Mouse (Mus musculus): ENCODE measurements around the gene Dntt.
A peak's percentile ranks its signal among the peaks of the same experiment; 100 is the strongest.

Gene Dntt

DNA sequence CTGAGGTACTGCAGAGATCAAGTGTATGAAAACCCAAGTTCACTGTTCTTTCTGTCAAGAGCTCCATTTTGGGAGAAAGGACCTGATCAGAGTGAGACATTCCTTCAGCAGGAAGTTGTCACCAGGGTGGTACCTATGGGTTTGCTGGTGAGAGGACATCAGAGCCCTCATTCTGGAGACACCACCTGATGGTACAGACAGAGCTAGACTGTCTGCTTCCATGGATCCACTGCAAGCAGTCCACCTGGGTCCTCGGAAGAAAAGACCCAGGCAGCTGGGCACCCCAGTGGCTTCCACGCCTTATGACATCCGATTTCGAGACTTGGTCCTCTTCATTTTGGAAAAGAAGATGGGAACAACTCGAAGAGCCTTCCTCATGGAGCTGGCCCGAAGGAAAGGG, at the start of gene Dntt:
TSS of gene Dntt (plus strand) at position 57 of the 400 bp plus-strand sequence.
- no peak for DNase-seq

DNA sequence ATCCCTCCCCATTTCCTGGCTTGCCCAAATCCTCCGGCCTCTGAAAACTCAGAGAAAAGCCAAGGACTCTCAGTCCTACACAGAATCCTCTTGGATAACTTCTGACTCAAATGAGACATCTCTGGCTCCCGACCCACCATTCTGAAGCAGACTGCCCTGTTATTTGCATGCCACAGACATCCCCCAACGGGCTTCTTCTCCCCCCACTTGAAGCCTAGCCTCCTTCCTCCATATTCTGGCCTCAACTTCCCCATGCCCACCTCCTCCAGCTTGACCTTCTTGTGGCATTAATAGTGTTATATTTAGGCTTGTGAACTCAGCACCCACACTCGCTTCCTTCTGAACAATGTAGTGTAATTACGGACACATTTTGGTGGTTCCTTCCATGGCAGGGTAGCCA, 48.4 kb upstream of the Dntt start:
- DNase-seq, result no peak

DNA sequence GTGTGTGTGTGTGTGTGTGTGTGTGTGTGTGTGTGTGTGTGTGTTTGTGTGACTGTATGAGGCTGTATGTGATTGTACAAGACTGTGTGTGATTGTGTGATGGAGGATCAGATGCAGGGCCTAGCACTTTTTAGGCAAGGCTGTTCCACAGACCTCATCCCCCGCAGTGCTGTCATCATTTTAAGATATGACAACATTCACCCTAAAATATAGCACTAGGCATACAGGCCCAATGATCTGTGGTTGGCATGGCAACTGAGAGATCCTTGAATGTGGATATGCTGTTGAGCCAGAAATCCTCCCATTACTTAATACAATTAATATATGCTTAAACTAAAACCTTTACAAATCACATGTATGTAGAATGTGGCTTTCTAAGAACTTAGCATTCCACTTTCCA, 44.5 kb upstream of the Dntt start:
- no peak for DNase-seq

DNA sequence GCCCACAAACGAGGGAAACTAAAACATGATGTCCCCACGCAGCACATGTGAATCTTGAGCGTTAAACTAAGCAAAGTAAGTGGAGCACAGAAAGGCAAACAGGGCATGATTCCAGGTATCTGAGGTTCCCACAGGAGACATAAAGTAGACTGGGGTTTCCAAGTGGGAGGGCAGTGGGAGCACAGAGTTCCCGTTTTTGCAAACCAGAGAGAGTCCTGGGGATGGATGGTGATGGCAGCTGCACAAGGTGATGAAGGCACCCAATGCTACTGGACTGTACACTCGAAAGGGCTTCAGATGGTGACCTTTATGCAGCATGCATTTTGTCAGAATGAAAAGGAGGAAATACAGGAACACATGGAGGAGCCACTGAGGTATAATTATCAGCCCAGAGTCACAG, 40.2 kb upstream of the Dntt start:
- DNase-seq, result no peak

DNA sequence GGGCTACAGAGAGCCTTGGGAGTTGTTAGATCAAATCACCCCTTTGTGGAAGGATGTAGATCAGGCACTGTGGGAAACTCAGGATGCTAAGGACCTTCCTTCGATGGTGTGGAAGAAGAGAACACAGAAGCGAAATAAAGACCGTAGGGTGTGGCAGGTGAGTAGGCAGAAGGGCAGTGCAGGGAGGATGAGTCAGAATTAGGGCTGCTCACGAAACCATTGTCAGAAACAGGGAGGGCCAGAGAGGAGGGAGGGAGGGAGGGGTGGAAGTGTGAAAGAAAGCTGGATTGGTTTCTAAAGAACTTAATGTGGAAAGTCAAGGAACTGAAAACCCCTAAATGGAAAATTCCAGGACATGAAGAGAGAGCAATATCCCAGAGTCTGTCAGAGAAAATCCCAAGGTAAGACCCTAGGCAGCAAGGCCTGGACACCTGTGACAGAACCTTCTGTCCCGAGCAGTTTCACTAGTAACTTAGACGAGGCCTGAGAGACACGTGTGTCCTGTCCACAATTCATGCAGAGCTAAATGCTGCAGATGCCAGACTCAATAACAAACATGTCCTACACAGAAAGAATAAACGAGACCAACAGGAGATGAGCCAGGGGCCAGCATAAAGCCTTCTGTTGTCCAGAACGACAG, 39.0 kb upstream of the Dntt start:
- no peak for DNase-seq

DNA sequence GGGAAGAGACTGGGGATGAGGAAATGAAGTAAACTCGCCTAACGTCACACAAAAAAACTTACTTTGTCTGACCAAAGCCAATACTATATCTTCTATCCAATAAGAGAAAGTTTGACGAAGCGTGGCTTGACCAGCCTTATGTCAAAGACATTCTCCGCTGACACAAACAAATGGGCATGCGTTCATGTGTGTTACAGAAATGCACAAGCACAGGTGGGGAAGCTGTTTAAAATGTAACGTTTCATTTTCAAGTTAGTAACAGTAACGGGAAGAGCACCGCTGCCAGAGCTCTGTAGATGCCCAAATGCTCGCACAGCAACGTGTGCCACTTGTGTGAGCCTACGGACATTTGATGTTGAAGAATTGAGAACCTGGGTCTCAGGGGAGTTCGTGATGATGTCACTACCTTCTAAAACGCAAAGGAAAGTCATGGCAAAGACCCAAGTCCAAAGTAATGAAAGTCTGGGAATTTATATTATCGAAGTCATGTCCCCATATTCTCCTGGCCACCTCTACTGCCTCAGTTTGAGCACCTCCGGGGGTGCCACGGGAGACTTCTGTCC, 38.2 kb upstream of the Dntt start:
- no peak for DNase-seq

DNA sequence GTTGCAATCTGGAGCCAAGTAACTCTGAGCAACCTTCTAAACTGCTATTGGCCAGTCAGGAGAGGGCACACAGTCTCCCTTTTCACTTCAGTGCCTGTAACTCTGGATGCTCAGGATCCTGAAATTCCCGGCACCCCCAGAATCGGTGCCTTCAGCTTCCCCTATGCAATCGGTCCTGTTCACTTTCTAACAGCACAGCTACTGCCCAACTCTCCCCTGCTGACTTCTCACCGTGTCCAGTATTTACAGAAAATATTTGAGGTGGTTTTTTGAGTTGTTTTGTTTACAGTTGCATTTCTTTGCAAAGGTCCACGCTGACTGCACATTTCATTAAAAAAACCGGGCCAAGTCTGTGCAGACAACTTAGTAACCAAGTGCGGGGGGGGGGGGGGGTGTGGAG, 37.4 kb upstream of the Dntt start:
- DNase-seq, result no peak

DNA sequence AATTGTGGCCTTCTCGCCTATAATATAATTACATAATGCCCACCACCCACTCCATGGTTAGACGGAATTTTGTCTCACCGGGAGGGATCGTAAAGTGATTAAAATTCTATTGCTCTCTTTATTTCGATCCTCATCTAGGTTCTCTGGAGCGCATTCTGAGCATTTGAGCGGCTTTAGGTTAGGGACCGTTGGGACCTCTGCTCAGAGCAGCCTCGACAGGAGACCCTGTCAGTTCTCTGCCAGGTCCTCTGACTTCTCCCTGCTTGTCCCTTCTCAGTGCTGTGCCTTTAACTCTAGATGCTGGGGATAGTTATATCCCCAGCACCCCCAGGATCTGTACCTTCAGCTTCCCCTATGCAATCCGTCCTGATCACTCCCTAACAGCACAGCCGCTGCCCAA, 37.0 kb upstream of the Dntt start:
- no peak for DNase-seq

DNA sequence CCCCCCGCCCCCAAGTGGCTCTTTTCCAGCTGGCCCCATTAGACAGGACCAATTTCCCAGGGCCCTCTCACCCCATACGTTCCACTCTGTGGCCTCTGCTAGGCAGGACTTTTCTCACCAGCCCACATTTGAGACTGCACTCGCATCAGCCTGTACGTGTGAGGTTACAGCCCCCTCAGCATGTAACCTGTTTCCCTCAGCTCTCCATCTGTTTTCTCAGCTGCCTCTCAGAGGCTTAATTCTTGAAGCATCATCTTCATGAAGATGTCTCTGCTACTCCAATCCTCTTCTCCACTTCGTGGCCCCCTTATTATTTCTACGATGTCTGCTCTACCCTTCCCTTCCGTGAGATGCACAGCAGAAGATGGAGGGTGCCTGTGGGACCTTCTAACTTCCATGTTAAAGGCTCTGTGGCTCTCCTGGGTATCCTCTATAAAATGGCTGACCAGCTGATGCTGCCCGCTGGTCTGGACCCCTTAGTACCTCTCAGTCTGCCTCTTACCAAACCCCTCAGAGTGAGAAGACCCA, 36.5 kb upstream of the Dntt start:
- no peak for DNase-seq

DNA sequence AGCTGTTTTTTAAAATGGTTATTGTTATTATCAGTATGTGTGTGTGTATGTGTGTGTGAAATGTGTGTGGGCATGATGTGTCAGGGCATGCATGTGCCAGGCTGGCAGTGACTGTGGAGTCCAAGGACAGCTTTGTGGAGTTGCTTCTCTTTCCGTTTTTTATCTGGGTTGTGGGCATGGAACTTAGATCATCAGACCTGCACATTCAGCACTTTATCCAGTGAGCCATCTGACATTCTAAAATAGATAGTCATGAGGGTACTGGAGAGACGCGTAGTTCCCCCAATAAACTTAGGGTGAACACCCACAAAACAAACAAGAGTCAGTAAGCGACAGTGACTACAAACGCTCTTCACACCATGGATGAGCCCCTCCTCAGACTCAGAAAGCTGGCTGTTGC, 35.7 kb upstream of the Dntt start:
- no peak for DNase-seq

DNA sequence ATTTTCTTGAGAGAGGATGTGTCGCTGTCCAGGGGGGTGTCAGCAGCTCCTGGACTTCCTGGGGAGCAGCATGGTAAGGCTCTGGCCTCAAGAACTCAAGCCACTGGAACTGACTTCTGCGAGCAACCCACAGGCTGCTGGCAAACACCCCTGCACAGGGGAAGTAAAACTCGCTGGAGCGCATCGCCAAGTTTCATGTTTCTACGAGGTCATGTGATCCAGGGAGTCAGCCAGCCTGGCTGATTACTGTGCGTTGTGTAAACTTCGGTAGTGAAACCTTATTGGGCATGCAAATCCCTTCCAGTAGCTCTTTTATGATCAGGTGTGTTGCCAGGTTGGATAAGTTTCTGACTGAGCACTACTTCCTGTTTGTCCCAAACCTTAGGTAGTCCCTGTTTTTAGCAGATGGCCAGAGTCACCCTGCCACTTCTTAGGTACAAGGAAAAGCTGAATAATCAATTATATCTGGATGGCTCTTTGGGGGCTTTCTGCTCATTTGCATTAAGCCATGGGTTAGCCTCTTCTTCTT, 35.0 kb upstream of the Dntt start, which contains the start of gene Blnk:
TSS of gene Blnk (minus strand) at position 479 of the 529 bp plus-strand sequence.
- peak; percentile 84 for DNase-seq

DNA sequence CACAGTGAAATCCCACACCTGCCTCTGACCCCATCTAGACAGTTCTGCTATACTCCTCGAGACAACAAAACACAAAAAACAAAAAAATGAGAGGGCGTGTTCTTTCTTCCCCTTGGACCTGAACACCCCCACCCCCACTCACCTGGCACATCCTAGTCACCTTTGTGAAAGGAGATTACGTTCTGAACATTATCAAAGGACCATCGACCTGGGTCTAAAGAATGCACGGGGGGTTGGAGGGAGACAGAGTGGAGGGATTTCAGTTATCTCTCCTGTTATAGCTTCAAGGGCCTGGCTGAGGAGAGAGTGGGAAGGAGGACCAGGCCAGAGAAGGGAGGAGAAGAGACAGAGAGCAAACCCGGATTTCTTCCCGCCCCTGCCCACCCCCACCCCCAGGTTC, 34.2 kb upstream of the Dntt start:
- no peak for DNase-seq

DNA sequence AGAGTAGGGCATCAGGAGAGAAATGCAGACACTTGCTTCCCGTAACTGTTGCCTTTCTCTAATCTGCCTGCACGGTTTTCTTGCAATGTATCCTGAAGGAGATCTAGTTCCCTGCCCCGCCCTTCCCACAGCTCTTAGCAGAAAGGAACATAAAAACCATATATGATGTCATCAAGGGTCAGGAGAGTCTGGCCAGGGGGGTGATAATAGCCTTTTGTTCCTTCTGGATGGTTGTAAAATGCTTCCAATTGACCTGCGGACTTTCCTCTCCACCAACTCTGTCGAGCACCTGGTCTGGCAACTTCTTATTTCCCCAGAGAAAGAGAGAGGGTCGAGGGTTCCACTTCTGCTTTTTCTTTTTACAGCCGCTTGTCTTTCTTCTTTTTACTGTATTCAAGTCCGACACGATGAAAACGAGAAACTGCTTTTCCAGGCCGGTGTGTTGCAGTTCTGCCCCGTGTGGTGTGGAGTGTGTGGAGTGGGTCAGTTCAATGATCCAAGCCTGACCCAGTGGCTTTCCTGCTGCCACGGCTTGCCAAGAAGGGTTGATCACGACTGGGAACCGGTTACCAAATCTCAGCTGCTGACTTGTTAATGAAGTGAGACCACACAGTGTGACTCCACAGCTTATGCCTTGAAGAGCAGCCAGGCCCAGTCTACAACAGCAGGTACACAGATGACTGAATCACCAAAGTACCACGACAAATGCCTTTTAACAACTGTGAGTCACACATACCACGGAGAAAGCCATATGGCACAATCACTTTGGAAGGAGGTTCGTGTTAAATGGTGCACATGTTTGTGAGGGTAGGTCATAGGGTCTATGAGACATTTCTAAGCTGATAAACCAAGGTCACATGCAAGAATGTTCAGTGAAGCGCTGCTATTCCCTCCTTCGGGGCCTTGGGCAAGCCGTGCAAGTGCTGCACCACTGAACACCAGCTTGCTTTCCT, 33.4 kb upstream of the Dntt start:
- peak; percentile 29 for DNase-seq

DNA sequence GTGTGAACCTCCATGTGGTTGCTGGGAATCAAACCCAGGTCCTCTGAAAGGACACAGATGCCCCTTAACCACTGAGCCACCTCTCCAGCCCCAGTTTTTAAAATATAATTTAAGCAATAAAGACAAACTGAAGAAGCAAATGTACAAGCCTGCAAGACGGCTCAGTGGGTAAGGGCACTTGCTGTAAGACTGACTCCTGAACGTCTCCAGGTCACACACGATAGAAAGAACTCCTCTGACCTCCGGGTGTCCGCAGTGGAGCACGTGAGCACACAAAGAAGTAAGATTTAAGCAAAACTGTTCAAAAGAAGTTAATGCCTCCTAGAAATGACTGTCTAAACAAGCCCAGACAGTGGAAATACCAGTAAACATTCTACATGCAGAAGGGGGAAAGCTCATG, 32.4 kb upstream of the Dntt start:
- DNase-seq, result no peak

DNA sequence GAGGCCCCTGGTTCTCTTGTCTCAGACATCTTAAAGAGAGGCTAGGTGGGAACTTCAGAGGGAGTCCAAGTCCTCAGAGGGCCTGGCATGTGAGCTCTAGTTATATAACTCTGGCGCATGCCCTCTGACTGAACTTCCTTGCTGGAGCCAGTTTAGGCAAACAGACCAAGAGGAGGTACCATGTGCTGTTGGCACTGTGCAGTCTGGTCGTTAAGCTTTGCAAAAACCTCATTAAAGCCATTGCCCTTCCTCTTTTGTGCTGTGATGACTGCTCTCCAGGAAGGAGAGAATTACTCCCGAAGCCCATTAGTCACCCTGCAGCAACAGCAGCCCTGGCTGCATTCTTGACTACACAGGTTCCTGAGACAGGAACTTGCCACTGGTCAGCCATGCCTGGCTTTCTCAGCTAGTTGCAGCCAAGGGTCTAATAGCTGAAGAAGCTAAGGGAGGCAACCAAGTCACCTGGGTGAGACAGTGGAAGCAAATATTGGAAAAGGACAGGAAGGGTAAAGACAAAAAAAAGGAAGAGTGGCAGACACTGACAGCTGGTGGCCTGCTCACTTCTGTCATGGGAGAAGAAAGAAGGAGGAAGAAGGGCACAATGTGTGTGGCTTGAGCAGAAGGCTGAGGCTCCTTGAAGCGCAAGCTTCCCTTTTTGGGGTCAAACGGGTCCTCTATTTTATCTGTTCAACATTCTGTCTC, 30.5 kb upstream of the Dntt start:
- peak; percentile 49 for DNase-seq

DNA sequence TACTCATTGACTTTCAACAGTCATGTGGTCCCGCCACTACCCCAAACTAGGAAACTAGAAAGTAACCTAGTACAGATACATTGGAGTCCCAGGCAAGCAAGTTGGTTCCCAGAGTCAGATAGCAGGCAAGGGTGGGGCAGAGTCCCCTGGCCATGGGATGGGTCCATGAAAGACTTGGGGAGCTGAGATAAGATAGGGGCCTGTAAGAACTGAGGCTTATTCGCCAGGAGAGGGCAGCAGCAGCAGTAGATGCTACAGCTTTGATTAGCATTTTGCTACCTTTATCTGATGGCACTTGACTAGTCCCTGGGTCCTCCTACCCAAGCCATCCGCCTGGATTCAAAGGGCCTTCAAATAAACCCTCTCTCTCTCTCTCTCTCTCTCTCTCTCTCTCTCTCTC, 29.5 kb upstream of the Dntt start:
- DNase-seq, result no peak

DNA sequence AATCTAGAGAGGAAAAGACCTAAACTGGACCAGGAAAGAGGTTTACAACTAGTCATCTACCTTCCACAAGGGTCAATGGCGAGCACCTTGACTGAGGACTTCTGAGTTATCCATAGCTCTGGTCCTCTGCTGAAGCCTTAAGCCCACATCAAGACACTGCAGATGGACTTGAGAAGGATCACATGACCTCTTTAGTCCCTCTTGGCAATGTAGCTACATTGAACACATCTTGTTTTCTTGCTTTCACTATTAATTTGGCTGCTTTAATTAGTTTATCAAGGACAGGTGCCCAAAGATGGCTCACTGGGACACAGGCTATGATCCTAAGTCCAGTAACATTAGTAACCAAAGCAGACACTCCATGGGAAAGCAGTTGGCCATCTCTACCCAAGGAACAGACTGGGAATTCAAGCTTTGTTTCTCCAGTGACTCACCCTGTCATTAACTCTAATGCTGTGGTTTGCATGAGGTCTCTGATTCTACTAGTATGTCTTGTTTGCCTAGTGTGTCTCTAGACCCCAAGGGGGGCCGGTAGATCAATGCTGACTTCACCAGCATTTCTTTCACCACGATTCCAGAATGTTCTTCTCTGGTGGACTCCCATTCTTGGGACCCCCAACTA, 25.3 kb upstream of the Dntt start:
- no peak for DNase-seq

DNA sequence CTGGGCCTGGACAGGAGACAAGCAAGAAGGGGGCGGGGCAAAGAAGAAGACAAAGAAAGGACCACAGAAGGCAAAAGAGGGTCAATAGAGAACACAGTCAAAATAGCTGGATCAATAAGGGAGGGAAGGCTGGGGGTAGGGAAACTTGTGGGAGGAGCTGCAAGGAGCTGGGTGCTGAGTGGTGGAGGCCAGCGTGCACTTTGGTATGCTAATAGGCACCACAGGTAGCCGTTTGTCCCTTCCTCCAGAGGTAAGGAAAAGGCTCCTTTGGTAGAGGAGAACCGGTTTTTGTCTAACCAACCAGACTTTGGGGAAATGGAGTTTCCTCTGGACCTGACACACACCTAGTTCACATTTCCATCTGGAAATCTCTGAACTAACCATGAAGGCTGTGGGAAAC, 22.5 kb upstream of the Dntt start:
- no peak for DNase-seq

DNA sequence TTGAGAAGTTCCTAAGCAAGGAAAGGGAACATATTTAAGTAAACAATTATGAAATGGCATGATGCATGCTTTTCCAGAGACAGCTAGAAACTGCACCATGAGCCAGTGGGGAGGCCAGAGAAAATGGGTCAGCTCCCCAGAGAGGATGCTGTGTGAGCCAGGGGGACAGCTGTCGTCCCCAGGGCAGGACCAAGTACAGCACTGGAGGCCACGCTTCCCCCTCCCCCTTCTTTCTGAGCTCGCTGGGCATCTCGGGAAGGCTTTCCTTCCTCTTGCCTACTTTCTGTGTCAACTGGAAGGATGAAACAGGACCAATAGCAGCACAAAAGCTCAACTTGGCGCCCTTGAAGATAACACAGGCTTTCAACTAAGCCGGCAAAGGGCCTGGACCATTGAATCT, 21.7 kb upstream of the Dntt start:
- no peak for DNase-seq

DNA sequence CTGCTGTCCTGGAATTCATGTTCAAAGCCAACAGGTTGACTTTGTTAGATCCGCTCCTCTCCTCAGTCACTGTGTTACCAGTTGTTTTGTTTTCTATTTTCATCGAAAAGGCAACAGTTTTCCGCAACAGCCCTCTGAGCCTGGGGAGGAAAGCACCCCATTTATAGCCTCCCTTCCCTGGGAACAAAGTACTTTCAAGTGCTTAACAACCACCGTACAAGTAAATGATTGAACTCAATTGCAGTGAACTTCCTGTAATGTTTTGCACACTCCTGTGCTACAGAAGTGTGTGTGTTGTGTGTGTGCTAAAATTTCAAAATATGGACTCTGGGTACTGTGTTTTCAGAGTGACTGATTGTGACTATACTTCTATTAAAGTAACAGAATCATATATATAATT, 21.3 kb upstream of the Dntt start:
- no peak for DNase-seq

DNA sequence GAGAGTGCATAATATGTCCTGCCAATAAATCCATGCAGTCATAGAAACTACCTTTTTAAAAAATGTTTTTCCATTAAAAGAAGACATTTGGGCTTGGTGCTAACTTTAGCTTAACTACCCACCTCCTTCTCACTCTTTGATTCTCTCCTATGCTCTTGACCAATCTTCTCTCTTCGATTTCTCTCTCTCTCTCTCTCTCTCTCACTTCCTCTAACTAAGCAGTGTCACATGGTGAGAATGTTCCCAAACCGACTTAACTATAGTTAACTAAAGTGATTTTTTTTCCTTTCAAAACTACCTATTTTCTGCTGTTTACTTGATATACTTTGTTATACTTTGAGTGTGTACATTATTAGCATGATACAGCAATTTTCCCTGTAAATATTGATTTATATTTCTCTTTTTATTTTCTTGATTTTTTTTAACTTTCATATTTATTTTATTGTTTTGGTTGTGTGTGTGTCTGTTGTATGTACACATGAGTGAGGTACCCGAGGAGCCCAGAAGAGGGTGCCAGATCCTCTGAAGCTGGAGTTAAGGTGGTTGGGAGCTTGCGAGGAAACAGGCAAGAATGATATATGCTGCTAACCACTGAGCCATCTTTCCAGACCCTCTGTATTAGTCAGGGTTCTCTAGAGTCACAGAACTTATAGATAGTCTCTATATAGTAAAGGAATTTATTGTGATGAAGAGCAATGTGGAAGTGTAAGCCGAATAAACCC, 20.2 kb upstream of the Dntt start:
- no peak for DNase-seq

DNA sequence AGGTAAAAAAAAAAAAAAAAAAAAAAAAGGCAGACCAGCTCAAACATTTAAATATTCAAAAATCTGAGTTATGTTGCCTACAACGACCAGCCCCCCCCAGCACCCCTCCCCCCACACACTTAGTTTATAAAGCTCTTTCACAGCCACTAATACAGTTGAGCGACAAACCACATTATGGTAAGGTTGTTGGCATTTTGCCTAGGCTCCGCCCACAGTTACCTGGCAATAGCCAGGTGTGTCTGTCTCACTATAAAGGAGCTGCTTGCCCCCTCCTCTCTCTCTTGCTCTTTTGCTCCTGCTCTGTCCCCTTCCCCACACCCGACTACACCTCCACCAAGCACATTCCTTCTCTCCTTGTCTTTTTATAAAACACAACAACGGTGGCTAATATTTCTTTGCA, 17.4 kb upstream of the Dntt start:
- DNase-seq, result peak; percentile 26
